Mouse (Mus musculus) CH12.LX (cell line): ENCODE data around the gene Gse1.

Source experiments
- BHLHE40 ChIP-seq: IDR thresholded peaks from 2 replicates; pipeline ENCODE4 v1.6.1; 2011; ENCODE audit warnings: mild to moderate bottlenecking, low read depth, low read length, improper control_type of control experiment
- CTCF ChIP-seq, 2 experiments: IDR thresholded peaks in 1 of 2; conservative IDR thresholded peaks in 1 of 2; 2 replicates each; pipeline ENCODE4 v1.5.1; 2011 to 2012; ENCODE audit warnings: low read depth in 2 of 2, low read length in 2 of 2, improper control_type of control experiment in 1 of 2, inconsistent platforms in 1 of 2, mild to moderate bottlenecking in 1 of 2, moderate library complexity in 1 of 2
- GABPA ChIP-seq: IDR thresholded peaks from 2 replicates; pipeline ENCODE4 v1.6.1; 2012; ENCODE audit warnings: low read depth, low read length, improper control_type of control experiment, inconsistent platforms; ENCODE audit not compliant: insufficient replicate concordance
- JUN ChIP-seq: IDR thresholded peaks from 2 replicates; pipeline ENCODE4 v1.6.1; 2011; ENCODE audit warnings: low read depth, mild to moderate bottlenecking, low read length, improper control_type of control experiment, moderate library complexity; ENCODE audit not compliant: insufficient read depth
- JUND ChIP-seq: conservative IDR thresholded peaks from 2 replicates; pipeline ENCODE4 v1.6.1; 2011; ENCODE audit warnings: low read depth, low read length, improper control_type of control experiment
- MXI1 ChIP-seq: IDR thresholded peaks from 2 replicates; pipeline ENCODE4 v1.6.1; 2011; ENCODE audit warnings: mild to moderate bottlenecking, low read depth, low read length, improper control_type of control experiment
- POLR2A ChIP-seq: IDR thresholded peaks from 2 replicates; pipeline ENCODE4 v1.6.1; 2011; ENCODE audit warnings: low read depth, mild to moderate bottlenecking, improper control_type of control experiment, low read length
- RCOR1 ChIP-seq: conservative IDR thresholded peaks from 2 replicates; pipeline ENCODE4 v1.6.1; 2012; ENCODE audit warnings: low read depth, mild to moderate bottlenecking, inconsistent platforms, low read length, improper control_type of control experiment
- TBP ChIP-seq: conservative IDR thresholded peaks from 2 replicates; pipeline ENCODE4 v1.6.1; 2011; ENCODE audit warnings: low read depth, low read length, improper control_type of control experiment
- USF1 ChIP-seq: IDR thresholded peaks from 2 replicates; pipeline ENCODE4 v1.6.1; 2014; ENCODE audit warnings: low read depth, mild to moderate bottlenecking, inconsistent platforms, low read length, improper control_type of control experiment
- USF2 ChIP-seq: conservative IDR thresholded peaks from 2 replicates; pipeline ENCODE4 v1.6.1; 2011; ENCODE audit warnings: low read depth, low read length, improper control_type of control experiment
- ZC3H11A ChIP-seq: IDR thresholded peaks from 2 replicates; pipeline ENCODE4 v1.6.1; 2012; ENCODE audit warnings: low read depth, mild to moderate bottlenecking, inconsistent platforms, low read length, improper control_type of control experiment
- ZKSCAN1 ChIP-seq: IDR thresholded peaks from 2 replicates; pipeline ENCODE4 v1.6.1; 2012; ENCODE audit warnings: low read depth, inconsistent platforms, low read length, improper control_type of control experiment, borderline replicate concordance

DNA sequence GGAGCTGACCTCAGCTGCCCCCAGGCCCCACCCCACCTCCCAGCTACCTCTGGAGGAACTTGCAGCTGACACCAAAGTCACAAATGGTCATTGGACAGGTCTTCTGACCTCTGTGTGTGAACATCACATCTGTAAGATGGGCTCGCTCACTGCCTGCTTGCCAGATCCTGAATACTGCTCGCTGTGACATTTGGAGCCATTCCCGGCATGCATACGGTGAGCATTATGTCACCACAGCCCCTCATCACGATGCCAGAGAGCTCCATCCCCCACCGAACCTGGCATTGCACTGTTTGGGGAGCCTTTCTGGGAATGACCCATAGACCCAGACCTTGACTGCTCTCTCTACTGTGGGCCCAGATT, 185.4 kb downstream of the Gse1 start:
- TF ChIP-seq RCOR1 (no peak), TBP (no peak), CTCF (conservative IDR thresholded peaks at IDR 0.05 in 1 of 2, IDR thresholded peaks at IDR 0.05 in 1 of 2; ENCODE audit: low read depth in 2 of 2, low read length in 2 of 2) (no peak), USF1 (no peak), JUND (no peak), BHLHE40 (no peak), POLR2A (no peak), MXI1 (no peak), ZKSCAN1 (no peak), GABPA (no peak), USF2 (no peak), JUN (no peak), ZC3H11A (no peak)
